Mouse (Mus musculus) kidney, embryonic 15.5 days (tissue): ENCODE measurements around the gene Gm21836. TPM values are rescaled to one million over a fixed set of nuclear protein-coding genes. Genes with fewer than 3 reads are reported as not detected.
"Not testable (repeated sequence)": the region's sequence is repeated elsewhere in the genome, so short reads cannot be mapped to it uniquely, and the experiment has no call there.

Source experiments
- ATAC-seq: fragments of 200-750 bp; cut with Nextera tagmentation; replicated peaks from 2 replicates; pipeline ENCODE4 v1.8.0; 2017; ENCODE audit warnings: moderate TSS enrichment; ENCODE audit not compliant: low FRiP score
- H3K27ac ChIP-seq: fragments of 300-500 bp; sonication (generic); 2 replicates; pipeline ENCODE4 v1.5.1; 2015; ENCODE audit warnings: mild to moderate bottlenecking, inconsistent platforms
- H3K27me3 ChIP-seq: fragments of 300-500 bp; sonication (generic); 2 replicates; pipeline ENCODE4 v1.6.1; 2015; ENCODE audit warnings: inconsistent platforms
- H3K36me3 ChIP-seq: fragments of 300-500 bp; sonication (generic); 2 replicates; pipeline ENCODE4 v1.6.1; 2015; ENCODE audit warnings: inconsistent platforms
- H3K4me1 ChIP-seq: fragments of 300-500 bp; sonication (generic); 2 replicates; pipeline ENCODE4 v1.6.1; 2015; ENCODE audit warnings: inconsistent platforms
- H3K4me2 ChIP-seq: fragments of 300-500 bp; sonication (generic); 2 replicates; pipeline ENCODE4 v1.6.1; 2015; ENCODE audit warnings: moderate library complexity, mild to moderate bottlenecking, inconsistent platforms
- H3K4me3 ChIP-seq: fragments of 300-500 bp; sonication (generic); replicated peaks from 2 replicates; pipeline ENCODE4 v1.5.1; 2015; ENCODE audit warnings: mild to moderate bottlenecking, inconsistent platforms
- H3K9ac ChIP-seq: fragments of 300-500 bp; sonication (generic); 2 replicates; pipeline ENCODE4 v1.6.1; 2015; ENCODE audit warnings: mild to moderate bottlenecking, inconsistent platforms
- H3K9me3 ChIP-seq: fragments of 300-500 bp; sonication (generic); replicated peaks from 2 replicates; pipeline ENCODE4 v1.6.1; 2016; ENCODE audit warnings: inconsistent platforms
- WGBS: fragments of 180-500 bp; shearing (Covaris S2); methylation state at CpG from one replicate; pipeline ENCODE4 v1.1.7; 2015; ENCODE audit warnings: mixed read lengths; 5-methylcytosine and 5-hydroxymethylcytosine counted together
- polyA plus RNA-seq: library from polyadenylated mRNA; unstranded; fragments of >200 nt; fragmentation: Nextera tagmentation; extraction: Ambion mirVana; gene quantifications from 2 replicates; pipeline ENCODE4 v1.2.1, GENCODE M21; 2015

The Gm21836 gene
- polyA plus RNA-seq, result not detected in 2 replicates

DNA sequence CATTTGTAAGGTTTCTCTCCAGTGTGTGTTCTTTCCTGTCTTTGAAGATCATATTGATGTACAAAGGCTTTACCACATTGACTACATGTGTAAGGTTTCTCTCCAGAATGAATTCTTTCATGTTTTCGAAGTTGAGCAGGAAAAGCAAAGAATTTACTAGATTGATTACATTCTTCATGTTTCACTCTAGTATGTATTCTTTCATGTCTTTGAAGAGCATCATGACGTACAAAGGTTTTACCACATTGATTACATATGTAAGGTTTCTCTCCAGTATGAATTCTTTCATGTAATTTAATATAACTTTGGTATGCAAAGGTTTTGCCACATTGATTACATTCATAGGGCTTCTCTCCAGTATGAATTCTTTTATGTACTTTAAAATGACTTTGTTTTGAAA is at the start of gene Gm21836:
Gm21836 (minus strand) TSS at position 101 of the 400 bp plus-strand sequence.
- not testable (repeated sequence) for H3K36me3 ChIP-seq, H3K9me3 ChIP-seq, ATAC-seq, H3K9ac ChIP-seq, H3K4me3 ChIP-seq, H3K27ac ChIP-seq, H3K4me1 ChIP-seq, H3K4me2 ChIP-seq, H3K27me3 ChIP-seq
- 88% methylated on average over 2 of the region's 2 CpGs for WGBS

- Histone ChIP-seq H3K27ac (0 out of 2 replicates have a peak overlapping the region, but pooled peaks have one; percentile 32), H3K36me3 (peaks cover 14% of the 10 kb centered on the region)
- not testable (repeated sequence) for ATAC-seq, H3K9ac ChIP-seq, H3K4me3 ChIP-seq, H3K4me2 ChIP-seq, H3K4me1 ChIP-seq, H3K27me3 ChIP-seq, H3K9me3 ChIP-seq
- 63% methylated on average over 13 of the region's 15 CpGs for WGBS
Observed at GRCm38 (mm10) chr9:124480361-124480980, 13.1 kb downstream of the Gm21836 start.

- no peak for ATAC-seq
Observed at GRCm38 (mm10) chr9:124478081-124478480, 15.5 kb downstream of the Gm21836 start.

GRCm38 (mm10) chr9:124476096-124476902 is 17.3 kb downstream of the Gm21836 start, which contains the start of gene Ppp2r3d:
TSS of gene Ppp2r3d (minus strand) at chr9:124476898.
- ATAC-seq, result peak; percentile 22; the same call in 1 of the 2 replicates
- H3K27me3 ChIP-seq, result no peaks in the 10 kb centered on the region
- 0 out of 2 replicates have a peak within 1 kb of the TSS, but pooled peaks have one; percentile 56 for H3K27ac ChIP-seq
- H3K9ac ChIP-seq, result no peak within 1 kb of the TSS
- no peak within 1 kb of the TSS for H3K4me3 ChIP-seq
- no peak within 1 kb of the TSS for H3K4me2 ChIP-seq
- 96% methylated on average over 22 of the region's 22 CpGs for WGBS
- peaks cover 8% of the 10 kb centered on the region for H3K9me3 ChIP-seq
- H3K4me1 ChIP-seq, result no peaks in the 10 kb centered on the region
- H3K36me3 ChIP-seq, result peaks cover 16% of the 10 kb centered on the region

More at GRCm38 (mm10) chr9:124478081-124478480, 15.5 kb downstream of the Gm21836 start:
- Histone ChIP-seq H3K4me2 (no peak overlapping the region), H3K4me3 (no peak overlapping the region), H3K9me3 (peaks cover 8% of the 10 kb centered on the region), H3K36me3 (peaks cover 16% of the 10 kb centered on the region), H3K4me1 (no peaks in the 10 kb centered on the region), H3K27me3 (no peaks in the 10 kb centered on the region), H3K27ac (no peak overlapping the region), H3K9ac (no peak overlapping the region)
- WGBS, result 68% methylated on average over 3 of the region's 3 CpGs

DNA sequence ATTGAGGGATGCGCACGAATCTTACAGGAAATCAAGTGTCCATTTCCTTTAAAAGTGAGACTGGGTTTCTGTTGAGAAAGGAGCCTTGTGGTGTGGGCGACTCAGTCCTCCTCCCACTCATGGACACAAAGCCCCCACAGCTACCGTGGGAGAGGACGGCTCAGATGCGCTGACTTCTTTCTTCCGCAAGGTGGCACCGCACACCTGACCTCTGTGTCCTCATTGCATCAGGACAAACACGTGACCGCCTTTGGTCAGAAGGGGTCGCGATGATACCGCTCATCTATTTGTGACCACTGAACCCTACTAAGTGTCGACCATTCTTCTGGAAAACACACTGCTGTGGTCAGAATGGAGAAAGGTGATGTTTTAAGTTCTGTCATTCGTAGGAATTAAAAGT is 17.9 kb downstream of the Gm21836 start:
- no peak overlapping the region for H3K9ac ChIP-seq
- 92% methylated on average over 15 of the region's 15 CpGs for WGBS
- peak; percentile 43; the same call in 1 of the 2 replicates for ATAC-seq

DNA sequence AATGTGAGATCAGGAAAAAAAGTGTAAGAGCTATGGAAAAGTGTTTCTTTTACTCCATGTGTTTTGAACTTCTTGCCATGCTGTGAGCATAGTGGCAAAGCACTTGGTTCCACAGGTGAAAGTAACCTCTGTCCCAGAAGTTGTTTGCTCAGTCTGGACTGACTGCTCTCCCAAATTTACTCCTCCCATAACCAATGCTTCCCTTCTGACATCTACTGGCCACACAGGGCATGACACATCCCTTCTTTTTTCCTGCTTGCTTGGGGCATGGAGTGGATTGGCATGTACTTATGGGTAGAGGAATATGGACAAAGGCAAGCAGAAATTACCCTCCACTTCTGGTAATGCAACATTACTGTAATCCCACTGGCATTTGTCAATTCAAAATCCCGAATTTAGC is 37.0 kb downstream of the Gm21836 start:
- Histone ChIP-seq H3K27ac (no peak overlapping the region), H3K4me2 (no peak overlapping the region), H3K9me3 (no peaks in the 10 kb centered on the region), H3K9ac (no peak overlapping the region), H3K4me1 (no peaks in the 10 kb centered on the region), H3K27me3 (no peaks in the 10 kb centered on the region), H3K36me3 (no peaks in the 10 kb centered on the region), H3K4me3 (no peak overlapping the region)
- 0 out of 2 replicates have a peak, but pooled peaks have one; percentile 60 for ATAC-seq
- 3% methylated on average over 1 of the region's 1 CpGs for WGBS

More for the DNA sequence above, 17.9 kb downstream of the Gm21836 start:
- no peak overlapping the region for H3K27ac ChIP-seq
- no peak overlapping the region for H3K4me2 ChIP-seq
- no peaks in the 10 kb centered on the region for H3K27me3 ChIP-seq
- peaks cover 8% of the 10 kb centered on the region for H3K9me3 ChIP-seq
- no peak overlapping the region for H3K4me3 ChIP-seq
- H3K4me1 ChIP-seq, result no peaks in the 10 kb centered on the region
- H3K36me3 ChIP-seq, result peaks cover 16% of the 10 kb centered on the region

Other genes starting within 250 kb of the Gm21836 start
- gene 2010315B03Rik, start 181.1 kb downstream of the Gm21836 start, polyA plus RNA-seq, result 11.2 and 11.5 TPM in 2 replicates
- 130 and 150 TPM in 2 replicates for gene Ppp2r3d, start 16.9 kb downstream of the Gm21836 start, polyA plus RNA-seq